Mouse (Mus musculus): ENCODE measurements around the gene Sema7a.

DNA sequence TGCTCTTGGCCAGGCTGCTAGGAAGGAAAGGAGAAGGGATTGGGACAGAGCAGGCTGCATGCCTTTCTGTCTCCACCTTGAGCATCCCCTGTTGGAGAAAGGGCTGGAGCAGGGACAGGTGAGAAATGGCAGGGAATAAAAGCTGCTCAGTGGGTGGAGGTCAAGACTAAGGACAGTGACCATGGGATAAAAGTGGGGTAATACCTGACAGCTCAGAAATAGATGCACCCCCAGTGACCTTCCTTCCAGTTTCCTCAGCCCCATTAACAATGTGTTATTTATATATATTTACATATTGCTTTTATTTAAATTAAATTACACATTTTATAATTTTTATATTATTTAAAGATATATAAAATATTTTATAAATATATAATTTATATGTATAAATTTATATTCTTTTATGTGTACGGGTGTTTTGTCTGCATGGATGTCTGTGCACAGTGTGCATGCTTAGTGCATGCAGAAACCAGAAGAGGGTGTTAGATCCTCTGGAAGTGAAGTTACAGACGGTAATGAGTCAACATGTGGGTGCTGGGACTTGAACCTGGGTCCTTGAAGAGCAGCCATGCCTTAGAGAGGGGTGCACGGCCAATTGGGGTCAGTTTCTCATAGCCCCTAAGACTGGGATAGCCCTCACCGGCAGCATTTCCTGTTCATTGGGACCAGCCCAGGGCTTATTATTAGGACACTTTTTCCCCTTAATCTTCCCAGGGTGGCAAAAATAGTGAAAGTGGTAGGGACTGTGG is 23.5 kb downstream of the Sema7a start:
- TF ChIP-seq TAL1 (IDR thresholded peaks at IDR 0.05; ENCODE audit: low read length): no peak
- TF ChIP-seq GATA1 (IDR thresholded peaks at IDR 0.05; ENCODE audit: low read length): no peak
